Mouse (Mus musculus) embryonic fibroblast, embryonic 13.5 days (primary cell): ENCODE measurements around the gene Trrap.

ENCODE experiments used
- CTCF ChIP-seq: IDR thresholded peaks from 2 replicates; pipeline ENCODE4 v1.5.1; 2011; ENCODE audit warnings: mild to moderate bottlenecking, control low read depth, low read length, moderate library complexity, borderline replicate concordance; ENCODE audit not compliant: insufficient read depth
- POLR2A ChIP-seq: IDR thresholded peaks from 2 replicates; pipeline ENCODE4 v1.6.1; 2011; ENCODE audit warnings: low read depth, mild to moderate bottlenecking, control low read depth, low read length, moderate library complexity

DNA sequence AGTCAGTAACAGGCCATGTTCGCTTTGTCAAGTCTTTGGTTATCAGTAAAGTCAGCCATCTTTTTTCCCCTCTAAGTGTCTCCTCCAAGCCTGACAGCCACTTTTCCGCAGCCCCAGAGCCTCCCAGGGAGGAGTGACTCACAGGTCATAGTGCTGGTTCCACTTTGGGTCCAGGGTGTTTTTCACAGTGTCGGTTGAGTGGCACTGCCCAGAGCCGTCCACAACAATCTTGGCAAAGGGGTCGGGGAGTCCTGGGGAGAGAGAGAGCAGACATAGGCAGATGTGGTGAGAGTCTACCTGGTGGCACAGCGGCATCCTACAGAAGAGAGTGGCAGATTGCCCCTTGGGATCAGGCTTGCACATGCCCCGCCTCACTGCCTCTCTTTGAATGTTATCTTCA lies 133.5 kb downstream of the Trrap start:
- TF ChIP-seq POLR2A (no peak), CTCF (no peak)
